In the genomic region with DNA sequence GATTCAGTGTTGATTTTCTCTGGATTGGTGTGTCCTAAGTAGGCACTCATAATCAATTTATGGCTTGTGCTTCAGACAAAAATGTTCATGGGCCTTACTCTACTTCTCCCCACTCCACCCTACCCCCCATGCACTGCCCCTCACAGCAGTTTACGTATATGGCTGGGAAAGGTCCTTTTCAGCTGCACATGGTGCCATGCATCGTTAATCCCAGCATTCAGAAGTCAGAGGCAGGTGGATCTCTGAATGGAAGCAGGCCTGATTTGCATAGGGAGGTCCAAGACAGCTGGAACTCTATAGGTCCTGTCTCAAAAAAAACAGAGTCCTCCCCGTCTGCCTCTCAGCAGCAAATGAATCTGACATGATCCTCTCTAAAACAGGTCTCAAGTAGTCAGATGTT, we compare ENCODE assay signal across 15 mouse cellular contexts.
"Had no signal": no experiment of that assay in that cellular context is flagged by ENCODE, and none has a peak within 500 bp of the region (broad histone marks: within the 10 kb centered on the region; RNA-seq: fewer than 3 reads in every experiment).

No protein-coding gene starts in this region.

- H3K9me3 ChIP-seq: limb, embryonic 15.5 days; liver, embryonic 12.5 days had no signal

- ATAC-seq: intestine, postnatal 0 days; liver, embryonic 12.5 days had no signal

- H3K4me1 ChIP-seq: limb, embryonic 15.5 days; liver, embryonic 12.5 days had no signal

- H3K9ac ChIP-seq: limb, embryonic 15.5 days; liver, embryonic 12.5 days; lung, embryonic 14.5 days had no signal

- H3K27me3 ChIP-seq: limb, embryonic 15.5 days; liver, embryonic 12.5 days had no signal

- H3K4me3 ChIP-seq: limb, embryonic 15.5 days; liver, embryonic 12.5 days had no signal

- DNase-seq: kidney, adult 8-10 months; kidney, postnatal 36 days; lung, embryonic 14.5 days; lung, postnatal 10 days; lung, postnatal 4 days; midbrain, embryonic 14.5 days; retina, postnatal 1 day; right cerebral cortex, postnatal 4 days; spleen, adult 18-20 months; thymus, adult 18-20 months; thymus, postnatal 14 days had no signal

- H3K27ac ChIP-seq: kidney, postnatal 0 days; limb, embryonic 15.5 days; liver, embryonic 12.5 days had no signal

- H3K4me2 ChIP-seq: limb, embryonic 15.5 days; liver, embryonic 12.5 days; lung, embryonic 14.5 days had no signal
